Mouse (Mus musculus) MEL (cell line): Measurements from ENCODE around the gene Zfp874b. TPM values are rescaled to one million over a fixed set of nuclear protein-coding genes. Genes with fewer than 3 reads are reported as not detected.

ENCODE experiments used
- DNase-seq: peaks from one replicate; pipeline ENCODE4 v3.0.0; 2011; ENCODE audit warnings: low read depth, low spot score
- H3K27ac ChIP-seq: 2 replicates; pipeline ENCODE4 v1.5.1; 2012; ENCODE audit warnings: low read depth, mild to moderate bottlenecking, control low read depth, low read length, moderate library complexity; ENCODE audit not compliant: control insufficient read depth
- H3K27me3 ChIP-seq, 2 experiments: fragments of 150-350 bp in 1 of 2; sonication (generic) in 1 of 2; 2 replicates each; pipeline ENCODE4 v1.6.1; 2012; ENCODE audit warnings: low read length in 2 of 2, mild to moderate bottlenecking in 2 of 2, improper control_type of control experiment in 1 of 2, moderate library complexity in 1 of 2; ENCODE audit not compliant: insufficient read depth in 2 of 2, control insufficient read depth in 1 of 2
- H3K36me3 ChIP-seq, 2 experiments: 2 replicates each; pipeline ENCODE4 v1.6.1; 2012 to 2014; ENCODE audit warnings: low read length in 2 of 2, improper control_type of control experiment in 1 of 2, inconsistent platforms in 1 of 2, mild to moderate bottlenecking in 1 of 2; ENCODE audit not compliant: insufficient read depth in 2 of 2, control insufficient read depth in 1 of 2
- H3K4me1 ChIP-seq, 2 experiments: fragments of 150-350 bp in 1 of 2; sonication (generic) in 1 of 2; 2 replicates each; pipeline ENCODE4 v1.6.1; 2012; ENCODE audit warnings: low read length in 2 of 2, improper control_type of control experiment in 1 of 2, mild to moderate bottlenecking in 1 of 2; ENCODE audit not compliant: insufficient read depth in 2 of 2, control insufficient read depth in 1 of 2
- H3K4me3 ChIP-seq, 2 experiments: fragments of 150-350 bp in 1 of 2; sonication (generic) in 1 of 2; 2 replicates each; pipeline ENCODE4 v1.5.1; 2012; ENCODE audit warnings: low read depth in 2 of 2, low read length in 2 of 2, mild to moderate bottlenecking in 2 of 2, moderate library complexity in 2 of 2, control low read depth in 1 of 2, improper control_type of control experiment in 1 of 2; ENCODE audit not compliant: control insufficient read depth in 1 of 2, insufficient read depth in 1 of 2
- H3K79me2 ChIP-seq: 2 replicates; pipeline ENCODE4 v1.6.1; 2012; ENCODE audit warnings: mild to moderate bottlenecking, low read length, moderate library complexity; ENCODE audit not compliant: control insufficient read depth, poor library complexity, insufficient read depth
- H3K9ac ChIP-seq: 2 replicates; pipeline ENCODE4 v1.6.1; 2012; ENCODE audit warnings: low read depth, mild to moderate bottlenecking, control low read depth, low read length, moderate library complexity; ENCODE audit not compliant: control insufficient read depth, poor library complexity, severe bottlenecking
- H3K9me3 ChIP-seq: fragments of 150-350 bp; sonication (generic); replicated peaks from 2 replicates; pipeline ENCODE4 v1.6.1; 2012; ENCODE audit warnings: mild to moderate bottlenecking, low read length, improper control_type of control experiment, moderate library complexity; ENCODE audit not compliant: insufficient read depth
- BHLHE40 ChIP-seq: IDR thresholded peaks from 2 replicates; pipeline ENCODE4 v1.6.1; 2012; ENCODE audit warnings: low read depth, mild to moderate bottlenecking, inconsistent platforms, low read length, improper control_type of control experiment, borderline replicate concordance
- CTCF ChIP-seq, 3 experiments: IDR thresholded peaks in 2 of 3; conservative IDR thresholded peaks in 1 of 3; 2 replicates each; pipeline ENCODE4 v1.5.1; 2011 to 2012; ENCODE audit warnings: low read length in 3 of 3, low read depth in 2 of 3, mild to moderate bottlenecking in 2 of 3, improper control_type of control experiment in 1 of 3, inconsistent platforms in 1 of 3, mixed read lengths in 1 of 3, moderate library complexity in 1 of 3; ENCODE audit not compliant: control insufficient read depth in 1 of 3, insufficient read depth in 1 of 3, poor library complexity in 1 of 3, severe bottlenecking in 1 of 3
- E2F4 ChIP-seq: IDR thresholded peaks from 2 replicates; pipeline ENCODE4 v1.6.1; 2011; ENCODE audit warnings: low read depth, low read length, improper control_type of control experiment, borderline replicate concordance
- ELF1 ChIP-seq: IDR thresholded peaks from 2 replicates; pipeline ENCODE4 v1.6.1; 2014; ENCODE audit warnings: low read depth, mild to moderate bottlenecking, inconsistent platforms, low read length, improper control_type of control experiment, moderate library complexity
- ETS1 ChIP-seq: IDR thresholded peaks from 2 replicates; pipeline ENCODE4 v1.6.1; 2012; ENCODE audit warnings: low read depth, mild to moderate bottlenecking, inconsistent platforms, low read length, improper control_type of control experiment, moderate library complexity
- JUND ChIP-seq: IDR thresholded peaks from 2 replicates; pipeline ENCODE4 v1.6.1; 2011; ENCODE audit warnings: low read depth, mild to moderate bottlenecking, improper control_type of control experiment, low read length
- MXI1 ChIP-seq: IDR thresholded peaks from 2 replicates; pipeline ENCODE4 v1.6.1; 2011; ENCODE audit warnings: mild to moderate bottlenecking, low read depth, low read length, improper control_type of control experiment
- MYB ChIP-seq: IDR thresholded peaks from 2 replicates; pipeline ENCODE4 v1.6.1; 2011; ENCODE audit warnings: mild to moderate bottlenecking, low read depth, low read length, improper control_type of control experiment
- NELFE ChIP-seq: IDR thresholded peaks from 2 replicates; pipeline ENCODE4 v1.6.1; 2011; ENCODE audit warnings: low read depth, low read length, improper control_type of control experiment
- NRF1 ChIP-seq: IDR thresholded peaks from 2 replicates; pipeline ENCODE4 v1.6.1; 2014; ENCODE audit warnings: low read depth, mild to moderate bottlenecking, inconsistent platforms, low read length, improper control_type of control experiment, moderate library complexity; ENCODE audit not compliant: poor library complexity, insufficient read depth, severe bottlenecking
- POLR2A ChIP-seq, 2 experiments: IDR thresholded peaks; 2 replicates each; pipeline ENCODE4 v1.6.1; 2011 to 2012; ENCODE audit warnings: low read length in 2 of 2, mild to moderate bottlenecking in 2 of 2, control low read depth in 1 of 2, improper control_type of control experiment in 1 of 2, low read depth in 1 of 2, moderate library complexity in 1 of 2; ENCODE audit not compliant: control insufficient read depth in 1 of 2, insufficient read depth in 1 of 2, poor library complexity in 1 of 2
- POLR2AphosphoS2 ChIP-seq: IDR thresholded peaks from 2 replicates; pipeline ENCODE4 v1.6.1; 2011; ENCODE audit warnings: low read length, improper control_type of control experiment
- POLR2AphosphoS5 ChIP-seq: IDR thresholded peaks from 2 replicates; pipeline ENCODE4 v1.6.1; 2012; ENCODE audit warnings: low read depth, borderline replicate concordance, mild to moderate bottlenecking, inconsistent platforms, low read length, moderate library complexity, mixed read lengths
- RAD21 ChIP-seq: IDR thresholded peaks from 2 replicates; pipeline ENCODE4 v1.6.1; 2011; ENCODE audit warnings: mild to moderate bottlenecking, low read depth, low read length, improper control_type of control experiment
- UBTF ChIP-seq: IDR thresholded peaks from 2 replicates; pipeline ENCODE4 v1.6.1; 2012; ENCODE audit warnings: low read depth, mild to moderate bottlenecking, inconsistent platforms, low read length, improper control_type of control experiment, moderate library complexity, borderline replicate concordance; ENCODE audit not compliant: insufficient read depth
- USF1 ChIP-seq: IDR thresholded peaks from 2 replicates; pipeline ENCODE4 v1.6.1; 2014; ENCODE audit warnings: low read depth, mild to moderate bottlenecking, inconsistent platforms, low read length, improper control_type of control experiment, moderate library complexity
- ZC3H11A ChIP-seq: IDR thresholded peaks from 2 replicates; pipeline ENCODE4 v1.6.1; 2012; ENCODE audit warnings: low read depth, mild to moderate bottlenecking, inconsistent platforms, low read length, improper control_type of control experiment
- polyA plus RNA-seq, 2 experiments: library from polyadenylated mRNA; stranded (reverse) in 1 of 2; unstranded in 1 of 2; fragments of >175 nt in 1 of 2; fragments of >200 nt in 1 of 2; gene quantifications; 2 replicates each; pipeline versions ENCODE4 v1.2.1 to v1.2.4; 2012; ENCODE audit warnings: low replicate concordance in 2 of 2, low read depth in 1 of 2; ENCODE audit not compliant: insufficient read length in 2 of 2, insufficient read depth in 1 of 2, missing spikeins in 1 of 2
- total RNA-seq: library from RNA; depleted of rRNA; stranded (reverse); fragments of 300-350 nt; gene quantifications from 2 replicates; pipeline ENCODE4 v1.2.3, GENCODE M21; 2012

Gene Zfp874b
- total and polyA plus RNA-seq, 3 experiments: 3.5 to 4.4 TPM; not detected in 1

- TF ChIP-seq RAD21 (no peak), MYB (peak; percentile 73), POLR2A (IDR thresholded peaks at IDR 0.05; ENCODE audit: control insufficient read depth in 1 of 2, insufficient read depth in 1 of 2, low read depth in 1 of 2, low read length in 2 of 2, poor library complexity in 1 of 2) (peak; percentile 31 to 94; a peak in 3 of 4 replicates)
These were observed 41.8 kb upstream of the Zfp874b start, which contains the start of the genes Gm26965 and Zfp87 (continued) for GRCm38 (mm10) chr13:67525753-67526410.

GRCm38 (mm10) chr13:67500908-67501307 is 16.9 kb upstream of the Zfp874b start:
- TF ChIP-seq NRF1: no peak
- no peak for TF ChIP-seq MYB
- TF ChIP-seq ZC3H11A: no peak
- TF ChIP-seq ETS1: no peak
- no peak for TF ChIP-seq E2F4
- no peak for TF ChIP-seq POLR2AphosphoS2
- no peak for TF ChIP-seq ELF1
- no peak for TF ChIP-seq BHLHE40
- no peak for TF ChIP-seq CTCF (IDR thresholded peaks at IDR 0.05 in 2 of 3, conservative IDR thresholded peaks at IDR 0.05 in 1 of 3; ENCODE audit: control insufficient read depth in 1 of 3, insufficient read depth in 1 of 3, low read depth in 2 of 3, low read length in 3 of 3, poor library complexity in 1 of 3, severe bottlenecking in 1 of 3)
- no peak for TF ChIP-seq JUND
- TF ChIP-seq RAD21: no peak
- TF ChIP-seq NELFE: no peak
- TF ChIP-seq UBTF: no peak
- no peak for TF ChIP-seq MXI1
- TF ChIP-seq POLR2AphosphoS5: no peak
- TF ChIP-seq POLR2A (IDR thresholded peaks at IDR 0.05; ENCODE audit: control insufficient read depth in 1 of 2, insufficient read depth in 1 of 2, low read depth in 1 of 2, low read length in 2 of 2, poor library complexity in 1 of 2): no peak
- no peak for TF ChIP-seq USF1
- peaks cover 4% of the 10 kb centered on the region for H3K79me2 ChIP-seq
- no peaks in the 10 kb centered on the region; a peak in 2 of 4 replicates for H3K36me3 ChIP-seq
- no peak for DNase-seq
- H3K4me1 ChIP-seq: peaks cover 0 to 8% of the 10 kb centered on the region in 2 experiments; a peak in 2 of 4 replicates
- H3K27ac ChIP-seq: no peak overlapping the region
- no peaks in the 10 kb centered on the region for H3K27me3 ChIP-seq
- H3K9ac ChIP-seq: no peak overlapping the region
- no peaks in the 10 kb centered on the region for H3K9me3 ChIP-seq
- no peak overlapping the region for H3K4me3 ChIP-seq
